Comparison of ENCODE assay signal across 8 mouse cellular contexts in the genomic region with DNA sequence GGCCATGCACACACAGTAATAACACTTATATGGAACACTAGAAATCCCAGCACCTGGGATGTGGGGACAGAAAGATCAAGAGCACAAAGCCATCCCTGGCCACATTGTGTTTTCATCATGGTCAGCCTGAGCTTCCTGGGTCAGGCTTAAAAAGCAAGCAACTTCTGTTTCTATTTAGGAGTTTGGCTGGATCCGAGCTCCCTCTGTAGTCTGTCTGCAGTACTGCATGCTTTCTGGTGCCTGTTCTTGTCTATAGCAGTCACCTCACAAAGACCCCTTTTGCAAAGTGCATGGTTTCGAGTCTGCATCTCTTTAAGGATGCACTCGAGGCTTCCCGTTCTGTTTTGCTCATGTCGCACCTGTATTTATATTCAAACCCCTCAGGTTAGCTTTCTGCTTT.
DNase-seq lines count a peak whose midpoint lies in the region; ATAC-seq lines count a peak whose summit lies in the region.

No protein-coding gene starts in this region.

- no peaks in the 10 kb centered on the region for H3K9me3 ChIP-seq in neural tube, embryonic 15.5 days (replicated peaks)
- no peaks in the 10 kb centered on the region for H3K9me3 ChIP-seq in intestine, embryonic 16.5 days (ENCODE audit: control insufficient read depth, low read length)

- no peak overlapping the region for H3K27ac ChIP-seq in neural tube, embryonic 15.5 days (replicated peaks)
- no peak overlapping the region for H3K27ac ChIP-seq in intestine, embryonic 16.5 days (ENCODE audit: low read length)

- no peak overlapping the region for H3K4me2 ChIP-seq in neural tube, embryonic 15.5 days
- H3K4me2 ChIP-seq in intestine, embryonic 16.5 days (ENCODE audit: low read depth, low read length) = no peak overlapping the region

- DNase-seq in heart, adult 11 months = peak; percentile 68
- DNase-seq in heart, postnatal 25 days (ENCODE audit: low spot score) = no peak
- DNase-seq in neural tube, embryonic 10.5 days (ENCODE audit: extremely low spot score, low spot score) = peak; percentile 56
- peak; percentile 65 for DNase-seq in forelimb bud, embryonic 11.5 days (ENCODE audit: low read depth, low spot score)
- DNase-seq in thymus, postnatal 0 days (ENCODE audit: low spot score) = peak; percentile 34
- DNase-seq in cerebellum, adult 8-10 months = no peak

- H3K9ac ChIP-seq in neural tube, embryonic 15.5 days (replicated peaks) = no peak overlapping the region
- no peak overlapping the region for H3K9ac ChIP-seq in intestine, embryonic 16.5 days (ENCODE audit: low read depth, low read length)

- H3K36me3 ChIP-seq in neural tube, embryonic 15.5 days = no peaks in the 10 kb centered on the region
- no peaks in the 10 kb centered on the region for H3K36me3 ChIP-seq in intestine, embryonic 16.5 days (ENCODE audit: control insufficient read depth, insufficient read depth, low read length)

- H3K4me3 ChIP-seq in neural tube, embryonic 15.5 days (replicated peaks) = no peak overlapping the region
- H3K4me3 ChIP-seq in intestine, embryonic 16.5 days (ENCODE audit: low read length) = no peak overlapping the region

- intact Hi-C loops in heart, postnatal 25 days (cut with DNase I) = no loop called here

- peaks cover 4% of the 10 kb centered on the region; the same call in 1 of the 2 replicates for H3K4me1 ChIP-seq in neural tube, embryonic 15.5 days
- no peaks in the 10 kb centered on the region for H3K4me1 ChIP-seq in intestine, embryonic 16.5 days (ENCODE audit: control insufficient read depth, insufficient read depth, low read length)

- ATAC-seq in neural tube, embryonic 15.5 days (ENCODE audit: low FRiP score) = no peak
- no peak for ATAC-seq in intestine, embryonic 16.5 days

- 37% methylated on average over 5 of the region's 5 CpGs for WGBS in neural tube, embryonic 15.5 days
- WGBS in intestine, embryonic 16.5 days = 43% methylated on average over 5 of the region's 5 CpGs

- no peaks in the 10 kb centered on the region for H3K27me3 ChIP-seq in neural tube, embryonic 15.5 days (replicated peaks)
- H3K27me3 ChIP-seq in intestine, embryonic 16.5 days (replicated peaks; ENCODE audit: control insufficient read depth, insufficient read depth, low read length) = no peaks in the 10 kb centered on the region

Comparison
In these comparisons a context has a peak if more than half of its experiments do, and no peak if none do; other contexts are left out.
1. DNase-seq: peak in heart, adult 11 months (single experiment), neural tube, embryonic 10.5 days (single experiment), forelimb bud, embryonic 11.5 days (single experiment) and thymus, postnatal 0 days (single experiment); none in heart, postnatal 25 days (single experiment) and cerebellum, adult 8-10 months (single experiment).